In genomic region chr6:53470559-53470958, GRCm38 (mm10) we compare ENCODE assay signal across 8 mouse cellular contexts.
DNase-seq lines count a peak whose midpoint lies in the region; ATAC-seq lines count a peak whose summit lies in the region.
"Had no signal": no experiment of that assay in that cellular context is flagged by ENCODE, and none has a peak within 500 bp of the region (broad histone marks: within the 10 kb centered on the region; RNA-seq: fewer than 3 reads in every experiment).

No protein-coding gene starts in this region.

- no peaks in the 10 kb centered on the region for H3K36me3 ChIP-seq in heart, embryonic 10.5 days
- no peaks in the 10 kb centered on the region for H3K36me3 ChIP-seq in hindbrain, embryonic 10.5 days
- H3K36me3 ChIP-seq in hindbrain, embryonic 14.5 days (replicated peaks; ENCODE audit: control insufficient read depth, insufficient read depth): no peaks in the 10 kb centered on the region
- H3K36me3 ChIP-seq: liver, embryonic 15.5 days had no signal

- H3K27me3 ChIP-seq in heart, embryonic 10.5 days (ENCODE audit: insufficient read depth, poor library complexity, severe bottlenecking): no peaks in the 10 kb centered on the region
- H3K27me3 ChIP-seq in hindbrain, embryonic 10.5 days (ENCODE audit: insufficient read depth, poor library complexity, severe bottlenecking): no peaks in the 10 kb centered on the region
- H3K27me3 ChIP-seq in hindbrain, embryonic 14.5 days (ENCODE audit: control insufficient read depth, insufficient read depth, low read length): no peaks in the 10 kb centered on the region
- H3K27me3 ChIP-seq: liver, embryonic 15.5 days had no signal

- no peak overlapping the region for H3K9ac ChIP-seq in hindbrain, embryonic 14.5 days
- H3K9ac ChIP-seq: liver, embryonic 15.5 days had no signal

- H3K4me3 ChIP-seq in heart, embryonic 10.5 days: no peak overlapping the region
- no peak overlapping the region for H3K4me3 ChIP-seq in hindbrain, embryonic 10.5 days
- H3K4me3 ChIP-seq in hindbrain, embryonic 14.5 days (replicated peaks; ENCODE audit: low read length): no peak overlapping the region
- H3K4me3 ChIP-seq: liver, embryonic 15.5 days had no signal

- no peaks in the 10 kb centered on the region for H3K9me3 ChIP-seq in heart, embryonic 10.5 days
- H3K9me3 ChIP-seq in hindbrain, embryonic 10.5 days: no peaks in the 10 kb centered on the region
- no peaks in the 10 kb centered on the region for H3K9me3 ChIP-seq in hindbrain, embryonic 14.5 days (ENCODE audit: control insufficient read depth, low read length)
- H3K9me3 ChIP-seq: liver, embryonic 15.5 days had no signal

- H3K27ac ChIP-seq in heart, embryonic 10.5 days: no peak overlapping the region
- H3K27ac ChIP-seq in hindbrain, embryonic 10.5 days: no peak overlapping the region
- H3K27ac ChIP-seq in hindbrain, embryonic 14.5 days: no peak overlapping the region
- H3K27ac ChIP-seq: liver, embryonic 15.5 days had no signal

- DNase-seq in right cerebral cortex, postnatal 10 days (ENCODE audit: low spot score in 2 of 2): peak; percentile 33 to 44
- DNase-seq in right cerebral cortex, postnatal 25 days: no peak
- DNase-seq in heart, embryonic 10.5 days (ENCODE audit: low spot score): peak; percentile 68
- DNase-seq in kidney, postnatal 25 days: peak; percentile 23 to 47
- DNase-seq in hindbrain, embryonic 10.5 days (ENCODE audit: low spot score): no peak
- DNase-seq in hindbrain, embryonic 14.5 days (ENCODE audit: low spot score): no peak

- H3K4me2 ChIP-seq in hindbrain, embryonic 14.5 days (replicated peaks): no peak overlapping the region
- H3K4me2 ChIP-seq: liver, embryonic 15.5 days had no signal

- H3K4me1 ChIP-seq in heart, embryonic 10.5 days: peaks cover 11% of the 10 kb centered on the region; the same call in 1 of the 2 replicates
- peaks cover 12% of the 10 kb centered on the region; the same call in 1 of the 2 replicates for H3K4me1 ChIP-seq in hindbrain, embryonic 10.5 days (replicated peaks)
- H3K4me1 ChIP-seq in hindbrain, embryonic 14.5 days (replicated peaks; ENCODE audit: control insufficient read depth, insufficient read depth, low read length): no peaks in the 10 kb centered on the region
- H3K4me1 ChIP-seq: liver, embryonic 15.5 days had no signal

- no peak for ATAC-seq in monocyte, adult 5-6 weeks (replicated peaks; ENCODE audit: insufficient number of reproducible peaks, low FRiP score, low TSS enrichment, poor library complexity, severe bottlenecking)
- no peak for ATAC-seq in hindbrain, embryonic 14.5 days (ENCODE audit: low FRiP score)

- 54% methylated on average over 8 of the region's 8 CpGs for WGBS in heart, embryonic 10.5 days
- 65% methylated on average over 8 of the region's 8 CpGs for WGBS in hindbrain, embryonic 10.5 days
- WGBS in hindbrain, embryonic 14.5 days: 40% methylated on average over 8 of the region's 8 CpGs

Comparison
In these comparisons a context has a peak if more than half of its experiments do, and no peak if none do; other contexts are left out.
1. DNase-seq: peak in right cerebral cortex, postnatal 10 days (2 of 2), heart, embryonic 10.5 days (single experiment) and kidney, postnatal 25 days (2 of 2); none in right cerebral cortex, postnatal 25 days (single experiment), hindbrain, embryonic 10.5 days (single experiment) and hindbrain, embryonic 14.5 days (single experiment).